Mouse (Mus musculus) ES-E14 (cell line): Measurements from ENCODE around the gene Tmem145. TPM values are rescaled to one million over a fixed set of nuclear protein-coding genes. Genes with fewer than 3 reads are reported as not detected.

Experiments
- DNase-seq: peaks from one replicate; pipeline ENCODE4 v3.0.0-alpha.2; 2013; ENCODE audit warnings: low read depth, low spot score
- H3K27ac ChIP-seq: 2 replicates; pipeline ENCODE4 v1.5.1; 2012; ENCODE audit warnings: low read depth, mild to moderate bottlenecking, low read length, moderate library complexity, mixed read lengths; ENCODE audit not compliant: poor library complexity, insufficient read depth, severe bottlenecking
- H3K36me3 ChIP-seq: 2 replicates; pipeline ENCODE4 v1.6.1; 2012; ENCODE audit warnings: mild to moderate bottlenecking, low read length, moderate library complexity, mixed read lengths; ENCODE audit not compliant: control insufficient read depth, poor library complexity, insufficient read depth, severe bottlenecking
- H3K4me1 ChIP-seq, 2 experiments: fragments of 150-350 bp in 1 of 2; sonication (generic) in 1 of 2; 2 replicates each; pipeline ENCODE4 v1.6.1; 2012; ENCODE audit warnings: low read length in 2 of 2, mild to moderate bottlenecking in 1 of 2, mixed read lengths in 1 of 2; ENCODE audit not compliant: control insufficient read depth in 2 of 2, insufficient read depth in 2 of 2, poor library complexity in 1 of 2
- H3K4me3 ChIP-seq, 2 experiments: fragments of 150-350 bp in 1 of 2; sonication (generic) in 1 of 2; 2 replicates each; pipeline ENCODE4 v1.5.1; 2012; ENCODE audit warnings: low read length in 2 of 2, low read depth in 1 of 2, mild to moderate bottlenecking in 1 of 2, mixed read lengths in 1 of 2; ENCODE audit not compliant: insufficient read depth in 1 of 2, poor library complexity in 1 of 2, severe bottlenecking in 1 of 2
- H3K9ac ChIP-seq: 2 replicates; pipeline ENCODE4 v1.6.1; 2012; ENCODE audit warnings: low read depth, mild to moderate bottlenecking, low read length, mixed read lengths; ENCODE audit not compliant: poor library complexity, insufficient read depth, severe bottlenecking
- H3K9me3 ChIP-seq: fragments of 150-350 bp; sonication (generic); 2 replicates; pipeline ENCODE4 v1.6.1; 2012; ENCODE audit warnings: low read depth, mild to moderate bottlenecking, low read length; ENCODE audit not compliant: control insufficient read depth, insufficient read depth
- CHD2 ChIP-seq: IDR thresholded peaks from 2 replicates; pipeline ENCODE4 v1.6.1; 2014; ENCODE audit warnings: mild to moderate bottlenecking, low read depth, low read length, inconsistent platforms
- HCFC1 ChIP-seq: IDR thresholded peaks from 2 replicates; pipeline ENCODE4 v1.6.1; 2012; ENCODE audit warnings: low read length, inconsistent platforms, borderline replicate concordance; ENCODE audit not compliant: insufficient read depth
- MAFK ChIP-seq: IDR thresholded peaks from 2 replicates; pipeline ENCODE4 v1.6.1; 2014; ENCODE audit warnings: mild to moderate bottlenecking, low read depth, low read length, inconsistent platforms; ENCODE audit not compliant: insufficient read depth
- ZC3H11A ChIP-seq: IDR thresholded peaks from 2 replicates; pipeline ENCODE4 v1.6.1; 2012; ENCODE audit warnings: low read depth, mild to moderate bottlenecking, inconsistent platforms, low read length, borderline replicate concordance
- ZNF384 ChIP-seq: IDR thresholded peaks from 2 replicates; pipeline ENCODE4 v1.6.1; 2012; ENCODE audit warnings: low read depth, low read length, inconsistent platforms
- in situ Hi-C, 2 experiments: fragments of 600-800 bp; cut with MboI; formaldehyde crosslinking; loops; one replicate each; pipeline ENCODE4 v1.15.1; 2025; ENCODE audit warnings: low sequenced_read_pairs in 2 of 2, inconsistent platforms in 1 of 2; ENCODE audit not compliant: unreplicated experiment in 2 of 2
- total RNA-seq: library from RNA; depleted of rRNA; stranded (reverse); fragments of 300-350 nt; gene quantifications from 2 replicates; pipeline ENCODE4 v1.2.3, GENCODE M21; 2012

The Tmem145 gene
- total RNA-seq, 1 experiment, result 1.2 TPM

GRCm38 (mm10) chr7:25306614-25306996, 699 bp downstream of the Tmem145 start:
- Histone ChIP-seq H3K27ac (no peak overlapping the region), H3K4me1 (peaks cover 8 to 18% of the 10 kb centered on the region in 2 experiments), H3K4me3 (no peak overlapping the region), H3K9me3 (no peaks in the 10 kb centered on the region), H3K9ac (no peak overlapping the region), H3K36me3 (no peaks in the 10 kb centered on the region; the same call in 1 of the 2 replicates)
- in situ Hi-C loops, result no loop called here
- DNase-seq, result no peak
- no peak for TF ChIP-seq ZNF384

- peaks cover 5 to 11% of the 10 kb centered on the region in 2 experiments for H3K4me1 ChIP-seq
- TF ChIP-seq MAFK (no peak), ZC3H11A (no peak), ZNF384 (no peak), CHD2 (no peak), HCFC1 (no peak)
- in situ Hi-C loops, result no loop called here
- H3K36me3 ChIP-seq, result no peaks in the 10 kb centered on the region
- no peak overlapping the region for H3K9ac ChIP-seq
- no peaks in the 10 kb centered on the region for H3K9me3 ChIP-seq
- DNase-seq, result no peak
- no peak overlapping the region for H3K4me3 ChIP-seq
- no peak overlapping the region for H3K27ac ChIP-seq
Measured at GRCm38 (mm10) chr7:25308702-25309318, 2.9 kb downstream of the Tmem145 start.

- Histone ChIP-seq H3K27ac (no peak overlapping the region), H3K9ac (no peak overlapping the region), H3K9me3 (no peaks in the 10 kb centered on the region), H3K36me3 (no peaks in the 10 kb centered on the region), H3K4me1 (peaks cover 6 to 7% of the 10 kb centered on the region in 2 experiments; a peak in 3 of 4 replicates), H3K4me3 (no peak overlapping the region)
- TF ChIP-seq HCFC1, result no peak
- in situ Hi-C loops, result no loop called here
- DNase-seq, result no peak
Measured at GRCm38 (mm10) chr7:25309425-25309824, 3.5 kb downstream of the Tmem145 start.

GRCm38 (mm10) chr7:25311193-25311592, 5.3 kb downstream of the Tmem145 start:
- DNase-seq, result no peak
- Histone ChIP-seq H3K9ac (no peak overlapping the region), H3K27ac (no peak overlapping the region), H3K4me1 (peaks cover 4 to 7% of the 10 kb centered on the region in 2 experiments; a peak in 2 of 4 replicates), H3K9me3 (no peaks in the 10 kb centered on the region), H3K36me3 (no peaks in the 10 kb centered on the region), H3K4me3 (no peak overlapping the region)
- in situ Hi-C loops, result no loop called here
- TF ChIP-seq HCFC1, result no peak
- TF ChIP-seq ZNF384, result no peak
- no peak for TF ChIP-seq MAFK
- TF ChIP-seq CHD2, result no peak
- TF ChIP-seq ZC3H11A, result no peak

GRCm38 (mm10) chr7:25313325-25313724, 7.4 kb downstream of the Tmem145 start:
- DNase-seq, result no peak
- no peaks in the 10 kb centered on the region for H3K9me3 ChIP-seq
- in situ Hi-C loops, result no loop called here
- no peak overlapping the region for H3K4me3 ChIP-seq
- no peak for TF ChIP-seq CHD2
- TF ChIP-seq ZC3H11A, result no peak
- no peaks in the 10 kb centered on the region for H3K36me3 ChIP-seq
- peaks cover 4 to 5% of the 10 kb centered on the region in 2 experiments; a peak in 2 of 4 replicates for H3K4me1 ChIP-seq
- H3K27ac ChIP-seq, result no peak overlapping the region
- no peak overlapping the region for H3K9ac ChIP-seq
